Mouse (Mus musculus) heart, postnatal 0 days (tissue): ENCODE data around the gene Mia2.

Experiments used
- CTCF ChIP-seq: IDR thresholded peaks from 2 replicates; pipeline ENCODE4 v1.5.1; 2016; ENCODE audit warnings: antibody characterized with exemption, control low read depth, low read depth
- EP300 ChIP-seq: IDR thresholded peaks from 2 replicates; pipeline ENCODE4 v1.6.1; 2016; ENCODE audit warnings: antibody characterized with exemption, low read depth

GRCm38 (mm10) chr12:59207000-59207390 is 111.4 kb downstream of the Mia2 start:
- TF ChIP-seq CTCF, result no peak
- no peak for TF ChIP-seq EP300
